Mouse (Mus musculus) A20 (cell line): ENCODE results near the gene Rnasek.
A peak's percentile ranks its signal among the peaks of the same experiment; 100 is the strongest.

Experiments
- DNase-seq: peaks from one replicate; pipeline ENCODE4 v3.0.0-alpha.2; 2011; ENCODE audit warnings: low read depth, low spot score

Gene Rnasek

DNA sequence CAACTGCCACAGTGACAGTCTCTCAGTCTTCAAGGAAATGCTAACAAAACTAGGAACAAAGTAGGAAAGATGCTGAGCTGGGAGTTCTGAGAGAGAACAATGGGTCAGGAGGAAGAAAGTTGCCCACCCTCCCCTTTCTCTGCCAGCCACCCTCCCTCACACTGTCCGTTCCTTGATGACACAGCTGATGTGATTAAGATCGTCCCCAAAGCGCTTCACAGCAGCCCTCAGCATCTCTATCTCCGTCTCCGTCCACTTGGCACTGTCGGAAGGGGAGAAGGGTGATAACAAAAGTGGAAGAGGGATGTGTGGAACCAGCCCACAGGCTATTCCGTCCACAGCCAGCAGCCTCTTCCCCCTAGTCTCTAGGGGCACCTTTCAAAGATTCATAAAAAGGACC is 2.9 kb downstream of the Rnasek start:
- DNase-seq = no peak

DNA sequence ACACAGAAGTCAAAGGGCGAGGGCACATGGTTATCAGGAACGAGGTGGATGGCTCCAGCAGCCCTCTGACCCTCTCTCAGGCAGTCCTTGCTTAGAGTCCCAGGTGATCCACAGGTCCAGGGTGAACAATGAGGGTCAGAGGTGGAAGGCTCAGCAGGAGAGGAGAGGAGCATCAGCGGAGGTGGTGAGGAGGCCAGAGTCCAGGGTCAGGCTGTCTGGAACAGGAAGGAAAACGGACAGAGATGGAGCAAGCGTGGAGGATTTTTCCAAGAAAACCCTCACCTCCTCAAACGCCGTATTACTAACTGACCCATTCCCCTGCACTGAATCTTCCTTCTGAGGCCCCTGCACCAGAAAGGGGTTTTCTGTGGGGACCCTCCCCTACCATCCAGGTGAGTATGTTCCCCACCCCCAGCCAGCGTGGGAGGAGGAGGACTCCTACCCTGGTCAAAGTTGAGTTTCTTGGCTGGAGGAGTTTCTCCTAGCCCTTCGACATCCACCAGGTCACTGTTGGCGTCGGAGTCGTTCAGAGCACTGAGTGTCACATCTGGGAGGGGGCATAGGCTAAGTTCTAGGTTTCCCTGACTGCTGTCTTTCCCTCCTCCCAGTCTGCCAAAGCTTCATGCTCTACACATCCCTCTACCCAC is 4.3 kb downstream of the Rnasek start:
- no peak for DNase-seq

DNA sequence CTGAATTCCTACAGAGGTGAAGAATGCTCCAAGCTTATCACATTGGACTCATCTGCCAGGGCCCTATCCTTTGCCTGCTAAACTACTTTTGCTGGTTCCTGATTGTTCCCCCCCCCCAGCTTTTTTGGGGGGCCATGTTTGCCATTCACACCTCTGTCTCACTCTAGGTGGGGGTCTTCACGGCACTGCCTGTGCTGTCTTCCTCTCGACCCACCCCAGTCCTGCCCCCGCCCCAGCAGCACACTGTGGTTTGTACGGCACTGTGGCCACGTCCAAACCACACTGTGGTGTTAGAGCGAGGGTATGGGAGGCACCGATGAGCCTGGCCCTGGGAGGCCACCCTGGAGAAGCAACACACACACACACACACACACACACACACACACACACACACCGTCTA is 5.1 kb downstream of the Rnasek start:
- DNase-seq = no peak

DNA sequence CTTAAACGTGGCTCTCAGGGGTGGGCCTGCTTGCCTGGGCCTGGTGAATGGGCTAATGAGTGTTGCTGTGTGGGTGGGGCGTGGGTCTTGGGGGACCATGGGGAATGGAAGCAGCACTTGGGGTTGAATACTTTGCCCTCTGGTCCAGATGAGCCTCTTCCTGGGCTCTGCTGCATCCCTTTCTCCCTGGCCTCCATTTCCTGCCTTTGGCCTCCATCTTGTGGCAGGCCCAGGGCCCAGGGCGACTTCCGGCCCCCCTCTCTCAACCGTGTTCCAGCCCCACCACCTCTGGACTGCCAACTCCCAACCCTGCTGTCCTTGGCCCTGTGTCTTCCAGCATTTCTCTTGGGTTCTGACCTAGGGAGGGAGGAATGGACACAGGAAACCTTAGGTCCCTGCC is 5.6 kb downstream of the Rnasek start:
- DNase-seq = no peak

DNA sequence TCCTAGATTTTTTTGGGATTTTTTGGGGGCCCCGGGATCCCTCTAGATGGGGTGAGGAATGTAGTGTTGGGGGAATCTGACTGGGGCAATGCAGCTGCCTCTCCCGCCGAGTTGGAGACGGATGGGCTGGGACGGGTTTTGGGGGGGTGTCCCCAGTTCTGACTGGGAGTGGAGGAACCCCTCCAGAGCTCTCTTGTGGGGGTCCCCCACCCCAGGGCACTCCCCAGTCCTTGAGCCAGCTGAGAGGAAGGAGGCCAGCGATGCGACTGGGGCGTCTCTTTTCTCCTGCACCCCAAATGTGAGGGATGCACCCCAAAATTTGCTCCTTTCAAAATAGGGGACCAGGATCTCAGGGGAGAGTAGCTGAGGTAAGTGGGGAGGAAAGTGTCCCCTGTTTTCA is 6.6 kb downstream of the Rnasek start:
- DNase-seq = no peak

DNA sequence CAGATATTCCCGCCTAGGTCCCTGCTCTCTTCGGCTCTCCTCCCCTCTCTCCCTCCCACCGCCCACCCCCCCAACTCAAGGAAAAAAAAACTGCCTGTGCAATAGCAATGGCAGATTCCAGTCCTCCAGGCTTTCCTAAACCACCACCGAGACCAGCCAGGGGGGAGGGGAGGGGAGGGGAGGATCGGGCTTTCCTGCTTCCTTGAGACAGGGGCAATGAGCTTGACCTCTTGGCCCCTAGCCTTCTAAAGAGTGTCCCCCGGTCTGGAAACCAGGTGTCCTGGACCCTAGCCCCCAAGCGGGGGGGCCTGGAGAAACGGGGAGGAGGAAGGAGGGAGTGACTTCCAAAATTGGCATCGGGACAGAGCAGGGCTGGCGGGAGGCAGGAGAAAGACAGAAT is 7.1 kb downstream of the Rnasek start:
- no peak for DNase-seq

DNA sequence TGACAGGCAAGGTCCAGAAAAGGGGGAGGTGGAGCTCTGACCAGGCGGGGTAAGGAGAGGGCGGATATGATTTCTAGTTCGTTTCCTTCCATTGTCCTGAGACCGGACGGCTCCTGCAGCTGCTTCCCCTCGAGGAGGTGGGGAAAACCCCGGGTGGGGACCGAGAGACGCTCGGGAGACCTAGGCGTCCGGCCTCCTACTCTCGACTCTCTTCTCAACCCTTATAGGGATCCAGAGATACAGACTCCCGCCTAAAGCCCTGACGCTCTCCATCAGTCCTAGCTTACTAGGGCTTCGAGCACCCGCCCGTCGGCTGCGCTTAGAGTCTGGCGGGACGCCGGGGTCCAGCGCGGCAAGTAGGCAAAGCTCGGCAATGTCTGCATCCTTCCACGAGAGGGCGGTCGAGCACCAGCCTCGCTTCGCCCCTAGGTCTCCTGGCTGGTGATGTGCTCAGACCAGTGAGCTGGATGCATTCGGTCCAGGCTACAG is 9.4 kb downstream of the Rnasek start:
- peak; percentile 84 for DNase-seq

DNA sequence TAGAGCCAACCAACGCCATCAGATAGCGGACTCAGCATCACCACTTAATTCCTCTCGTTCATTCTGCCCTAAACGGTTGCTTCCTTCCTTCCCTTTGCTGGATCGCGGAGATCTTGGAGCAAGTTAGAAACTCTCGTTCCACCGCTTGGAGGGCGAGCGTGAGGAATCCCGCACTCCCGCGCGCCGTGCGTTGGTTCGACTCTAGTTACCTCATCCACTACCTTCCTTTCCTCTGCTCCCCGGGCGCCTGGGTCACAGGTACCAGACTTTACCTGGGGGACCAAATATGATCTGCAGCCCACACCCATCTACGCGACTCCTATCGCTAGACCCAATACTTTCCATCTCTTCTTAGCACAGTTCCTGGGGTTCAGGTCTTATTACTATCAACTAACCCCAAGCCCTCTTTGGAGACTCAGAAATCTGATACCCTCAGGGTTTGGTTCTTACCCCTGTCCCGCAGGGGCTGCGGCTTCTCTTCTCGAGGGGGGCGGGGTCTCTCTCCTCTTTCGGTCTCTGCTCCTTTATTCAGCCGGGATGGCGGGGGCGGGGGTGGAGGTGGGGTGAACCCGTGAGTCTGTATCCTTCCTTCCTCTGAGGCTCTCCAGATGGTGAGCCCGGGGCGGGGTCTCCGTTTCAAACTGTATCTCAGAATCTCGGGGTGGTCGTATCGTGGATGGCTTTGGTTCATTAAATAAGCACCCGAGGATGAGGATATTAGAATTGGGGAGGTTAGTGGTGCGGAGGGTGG is 10.2 kb downstream of the Rnasek start, which contains the start of gene Bcl6b:
Gene Bcl6b, minus strand, starts transcription at position 539 of the 751 bp plus-strand sequence.
- DNase-seq = no peak

DNA sequence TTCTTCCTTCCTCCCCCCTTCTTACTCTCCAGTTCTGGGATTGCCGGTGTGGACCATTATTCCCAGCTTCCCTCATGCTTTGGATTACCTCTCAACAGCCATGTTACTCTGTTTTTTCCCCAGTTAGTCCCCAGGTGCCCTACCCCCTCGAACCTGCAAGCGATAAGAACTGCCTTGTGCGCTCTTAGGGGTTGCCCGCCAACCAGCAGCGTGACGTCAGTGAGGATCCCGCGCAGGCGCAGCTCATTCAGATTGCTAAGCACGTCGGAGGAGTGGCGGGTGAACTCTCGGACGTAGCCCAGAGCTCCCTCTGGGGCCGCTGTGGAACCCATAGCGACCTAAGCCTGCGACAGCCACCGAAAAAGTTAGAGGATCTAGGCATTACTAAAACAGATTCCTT is 10.8 kb downstream of the Rnasek start:
- DNase-seq = no peak

DNA sequence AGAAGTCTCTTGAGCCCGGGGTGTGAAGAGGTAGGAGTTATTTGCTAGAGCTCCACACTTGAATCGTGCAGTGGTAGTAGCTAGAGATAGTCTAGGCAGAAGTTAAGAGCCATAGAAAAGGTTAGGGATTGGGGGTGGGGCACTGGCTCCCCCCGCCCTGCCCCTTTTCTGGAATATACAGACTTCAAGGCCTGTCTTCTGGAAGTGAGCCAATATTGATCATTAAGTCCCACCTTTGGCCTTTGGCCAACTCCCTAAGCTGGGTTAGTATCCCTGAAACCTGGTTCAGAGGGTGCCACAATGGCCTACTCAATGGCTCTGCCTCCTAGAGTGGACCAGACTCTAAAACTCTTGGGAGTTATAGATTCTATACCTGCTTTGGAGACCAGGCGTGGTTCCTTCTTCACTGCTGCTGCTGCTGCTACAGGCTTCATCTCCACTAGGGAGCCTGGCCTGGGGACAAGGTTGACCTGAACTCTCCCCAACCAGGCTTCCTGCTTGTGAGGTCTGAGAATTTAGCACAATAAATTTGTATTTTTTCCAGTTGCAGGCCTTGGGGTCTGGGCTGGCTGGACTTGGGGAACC is 11.9 kb downstream of the Rnasek start:
- DNase-seq = no peak

DNA sequence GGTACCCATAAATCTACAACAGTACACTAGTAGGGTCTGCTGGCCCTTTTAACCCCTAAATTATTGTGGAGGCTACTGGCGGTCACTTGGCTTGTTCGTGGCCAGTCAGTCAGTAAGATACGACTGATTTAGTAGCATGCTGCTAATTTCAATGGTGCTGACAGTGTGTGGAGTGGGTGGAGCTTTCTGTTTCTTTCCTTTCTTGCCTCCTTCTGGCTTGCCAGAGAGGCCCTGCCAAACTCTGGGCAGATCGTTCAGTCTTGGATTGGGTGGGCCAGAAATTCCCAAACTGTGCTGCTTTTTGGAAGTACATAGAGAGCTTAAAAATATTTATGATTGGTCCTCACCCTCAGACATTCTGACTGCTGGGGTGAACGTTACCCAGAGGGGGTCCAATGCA is 12.5 kb downstream of the Rnasek start:
- DNase-seq = no peak

DNA sequence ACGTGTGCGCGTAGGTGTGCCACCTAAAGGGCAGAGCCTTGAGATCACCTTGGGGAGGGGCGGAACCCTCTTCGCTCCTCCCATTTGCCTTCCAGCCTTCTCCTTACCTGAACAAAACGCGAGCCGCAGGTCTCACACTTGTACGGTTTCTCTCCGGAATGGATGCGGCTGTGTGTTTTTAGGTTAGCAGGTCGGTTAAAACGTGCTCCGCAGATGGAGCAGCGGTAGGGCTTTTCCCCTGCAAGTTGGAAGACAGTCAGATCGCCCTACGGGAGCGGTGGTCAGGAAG is 13.1 kb downstream of the Rnasek start:
- DNase-seq = no peak

DNA sequence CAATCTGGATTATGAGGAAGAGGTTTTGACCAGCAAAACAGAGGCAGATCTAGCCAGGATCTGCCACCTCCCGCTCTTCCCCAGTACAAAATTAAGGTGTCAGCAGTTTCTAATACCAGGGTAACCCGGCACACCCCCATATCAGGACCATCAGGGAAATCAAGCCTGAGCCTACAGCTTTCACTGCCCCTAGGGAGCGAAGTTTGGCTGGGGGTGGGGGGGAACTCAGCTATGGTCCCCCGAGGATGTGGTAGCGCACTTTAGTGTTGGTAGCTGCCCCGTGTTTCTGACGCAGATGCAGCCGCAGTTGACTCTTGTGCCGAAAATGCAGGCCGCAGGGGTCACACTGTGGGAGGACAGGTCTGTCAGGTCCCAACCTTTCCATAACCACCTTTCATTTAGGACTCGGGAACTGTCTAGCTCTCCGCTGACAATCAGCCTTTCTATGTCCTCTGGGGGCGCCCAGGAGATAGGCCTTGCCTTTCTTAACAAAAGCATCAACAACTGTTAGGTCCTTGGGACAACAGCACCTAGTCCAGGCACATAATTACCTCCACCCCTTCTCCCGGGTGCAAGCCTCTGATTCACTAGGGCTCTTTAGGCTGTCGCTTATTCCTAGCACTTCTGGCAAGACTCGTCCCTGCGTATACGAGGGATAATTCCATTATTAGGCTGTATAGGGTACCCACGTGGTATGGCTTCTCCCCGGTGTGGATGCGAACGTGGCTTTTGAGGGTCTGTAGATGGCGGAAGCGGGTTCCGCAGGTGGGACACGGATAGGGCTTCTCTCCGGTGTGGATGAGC is 13.6 kb downstream of the Rnasek start:
- no peak for DNase-seq

DNA sequence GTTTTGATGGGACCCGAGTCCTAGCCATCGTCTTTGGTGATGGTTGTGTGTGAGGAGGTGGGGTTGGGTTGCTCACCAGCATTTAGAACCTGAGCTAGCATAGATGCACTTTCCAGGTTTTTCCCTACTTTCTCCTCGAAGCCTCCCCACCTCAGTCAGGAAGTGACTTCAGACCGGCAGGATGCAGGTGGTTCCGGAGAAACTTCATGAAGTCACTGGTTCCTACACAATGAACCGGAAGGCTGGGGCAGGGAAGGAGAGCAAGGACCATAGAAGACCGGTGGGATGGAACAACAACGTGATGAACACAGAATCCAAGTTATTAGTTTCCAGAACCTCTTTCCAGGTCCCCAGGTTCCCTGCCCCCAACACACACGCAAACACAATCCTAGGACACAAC is 15.9 kb downstream of the Rnasek start:
- DNase-seq = no peak

DNA sequence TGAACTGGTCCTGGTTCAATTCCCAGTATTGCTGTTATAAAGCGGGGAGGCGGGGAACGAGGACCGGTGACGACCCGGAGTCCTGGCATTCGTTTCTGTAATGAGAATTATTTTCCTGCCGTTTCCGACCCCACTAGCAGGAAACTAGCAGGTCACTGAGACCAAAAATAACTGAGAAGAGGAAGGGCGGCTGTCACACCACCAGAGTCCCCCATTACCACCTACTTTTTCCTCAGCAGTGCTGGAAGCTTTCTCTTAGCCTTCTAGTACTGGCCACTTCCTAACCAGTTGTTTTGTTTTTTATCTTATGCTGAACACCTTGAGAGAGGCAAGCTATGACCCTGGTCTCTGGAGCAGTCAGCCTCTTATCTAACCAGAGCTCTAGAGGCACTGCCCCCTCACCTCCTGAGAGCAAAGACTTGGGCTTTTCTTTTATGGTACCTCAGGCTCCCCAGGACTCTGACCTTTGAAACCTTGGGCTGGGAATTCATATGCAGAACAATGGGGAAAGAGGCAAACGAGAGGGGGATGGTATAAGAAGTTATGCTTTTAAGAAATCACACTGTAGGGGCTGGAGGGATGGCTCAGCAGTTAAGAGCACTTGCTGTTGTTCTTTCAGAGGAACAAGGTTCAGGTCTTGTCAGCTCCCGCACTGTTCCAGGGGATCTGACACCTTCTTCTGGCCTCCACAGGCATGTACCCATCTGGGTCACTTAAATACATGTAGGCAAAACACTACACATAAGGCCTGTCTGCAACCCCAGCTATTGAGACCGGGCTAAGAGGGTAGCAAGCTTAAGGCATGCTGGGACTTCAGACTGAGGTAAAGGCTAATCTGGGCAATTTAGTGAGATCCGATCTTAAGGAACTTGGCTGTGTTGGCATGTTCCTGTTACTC is 17.8 kb downstream of the Rnasek start:
- DNase-seq = peak; percentile 9

DNA sequence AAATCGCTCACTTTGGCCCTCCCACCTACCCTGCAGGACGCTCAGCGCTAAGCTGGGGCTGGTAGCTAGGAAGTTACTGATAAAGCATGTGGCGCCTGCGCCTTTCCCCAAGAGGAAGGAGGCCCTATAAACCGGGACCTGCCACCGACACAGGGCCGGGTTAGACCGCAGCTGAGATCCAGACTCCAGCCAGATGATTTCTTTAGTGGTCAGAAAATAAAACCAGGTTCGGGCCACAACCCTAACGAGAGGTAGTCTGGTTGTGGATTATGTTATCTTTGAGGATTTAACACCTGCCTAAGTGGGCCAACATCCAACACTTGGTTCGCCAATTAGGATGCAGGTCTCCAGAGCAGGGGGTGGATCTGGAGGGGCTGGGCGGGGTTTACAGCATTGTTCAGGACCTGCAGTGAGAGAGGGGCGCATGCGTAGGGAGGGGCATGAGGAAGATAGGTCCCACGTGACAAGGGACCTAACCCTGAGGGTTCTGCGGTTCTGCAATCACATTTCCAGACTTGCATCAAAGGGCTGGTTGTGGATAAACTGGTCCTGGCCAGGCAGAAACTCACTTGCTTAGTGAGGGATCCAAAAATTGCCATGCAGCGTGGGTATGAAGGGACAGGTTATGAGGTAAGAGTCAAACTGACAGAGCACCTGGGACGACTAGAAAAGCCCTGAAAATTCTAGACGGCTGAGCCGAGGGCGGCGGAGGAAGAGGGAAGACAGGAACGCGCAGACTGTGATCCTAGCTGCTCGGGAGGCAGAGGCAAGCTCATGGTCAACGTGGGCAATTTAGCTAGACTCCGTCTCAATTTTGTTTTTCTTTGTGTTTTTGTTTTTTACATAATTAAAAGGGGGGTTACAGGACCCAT is 18.7 kb downstream of the Rnasek start, which contains the start of gene Slc16a13:
Gene Slc16a13, minus strand, starts transcription at position 334 of the 872 bp plus-strand sequence.
- DNase-seq = peak; percentile 89

DNA sequence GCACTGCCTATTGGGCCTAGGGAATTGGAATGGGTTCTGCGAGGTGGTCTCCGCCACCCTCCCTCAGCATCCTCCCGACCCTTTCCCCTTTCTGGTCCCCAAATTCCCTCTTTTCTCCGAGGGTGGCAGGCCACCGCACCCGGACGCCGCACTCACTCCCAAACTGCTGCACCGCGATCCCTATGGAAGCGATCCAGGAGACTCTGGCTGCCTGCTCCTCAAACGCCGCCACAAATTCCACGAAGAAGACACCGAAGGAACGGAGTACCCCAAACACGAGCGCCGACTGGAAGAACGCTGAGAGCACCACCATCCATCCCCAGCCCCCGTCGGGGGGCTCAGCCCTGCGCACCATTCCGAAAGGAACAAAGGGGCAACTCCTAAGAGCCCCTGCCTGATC is 19.3 kb downstream of the Rnasek start:
- no peak for DNase-seq

DNA sequence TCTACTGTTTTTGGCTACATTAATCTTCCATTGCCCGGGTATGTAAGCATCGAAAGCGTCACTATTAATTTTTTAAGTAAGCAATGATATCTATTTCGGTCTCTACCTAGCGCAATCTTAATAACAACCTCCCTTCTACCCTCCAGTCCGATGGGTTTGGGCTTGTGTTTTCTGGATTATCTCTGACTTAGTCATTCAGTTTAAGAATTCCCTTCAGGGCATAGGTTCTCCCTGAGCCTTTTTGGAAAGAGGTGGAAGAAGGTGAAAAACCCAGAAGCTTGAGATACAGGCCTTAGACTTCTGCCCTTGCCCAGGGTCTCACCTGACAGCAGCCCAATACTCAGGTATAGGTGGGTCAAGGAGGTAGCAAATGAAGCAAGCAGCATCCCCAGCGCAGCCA is 19.8 kb downstream of the Rnasek start:
- no peak for DNase-seq

DNA sequence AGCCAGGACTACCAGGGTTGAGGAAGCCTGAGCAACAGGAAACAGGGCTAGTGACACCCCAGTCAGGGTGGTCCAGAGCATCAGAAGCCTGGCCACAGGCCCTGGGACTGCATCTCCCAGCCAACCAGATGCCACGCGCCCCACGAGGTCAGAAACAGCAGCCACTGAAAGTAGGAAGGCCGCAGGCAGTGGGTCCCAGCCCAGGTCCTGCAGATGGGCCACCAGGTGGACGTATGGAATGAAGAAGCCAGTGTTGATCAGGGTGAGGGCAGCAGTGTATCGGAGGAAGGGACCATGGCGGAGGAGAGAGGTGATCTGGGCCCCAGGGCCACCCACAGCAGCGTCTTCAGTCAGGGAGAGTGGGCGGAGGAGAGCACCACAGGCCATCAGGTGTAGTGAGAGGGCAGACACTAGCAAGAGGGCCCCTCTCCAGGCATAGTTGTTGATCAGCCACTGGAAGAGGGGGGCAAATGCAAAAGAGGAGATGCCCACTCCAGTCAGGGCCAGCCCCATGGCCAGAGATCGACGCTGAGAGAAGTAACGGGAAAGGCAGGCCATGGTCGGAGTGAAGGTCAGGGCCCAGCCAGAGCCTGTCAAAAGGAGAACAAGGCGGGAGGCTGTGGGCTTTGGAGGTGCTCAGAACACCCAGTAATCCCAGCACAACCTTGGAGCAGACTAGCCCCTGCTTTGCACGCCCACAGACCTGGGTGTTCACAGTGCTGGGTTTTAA is 20.7 kb downstream of the Rnasek start:
- DNase-seq = no peak
